Mouse (Mus musculus) heart, embryonic 13.5 days (tissue): Measurements from ENCODE around the gene Rfx7. TPM values are rescaled to one million over a fixed set of nuclear protein-coding genes. Genes with fewer than 3 reads are reported as not detected.

Source experiments
- ATAC-seq: fragments of 200-750 bp; cut with Nextera tagmentation; 2 replicates; pipeline ENCODE4 v1.8.0; 2017; ENCODE audit warnings: moderate TSS enrichment; ENCODE audit not compliant: insufficient number of reproducible peaks, low FRiP score, low TSS enrichment; ENCODE audit errors: extremely low read depth
- H3K27ac ChIP-seq: fragments of 300-500 bp; sonication (generic); replicated peaks from 2 replicates; pipeline ENCODE4 v1.5.1; 2015; ENCODE audit warnings: moderate library complexity, mild to moderate bottlenecking, inconsistent platforms
- H3K27me3 ChIP-seq: fragments of 300-500 bp; sonication (generic); replicated peaks from 2 replicates; pipeline ENCODE4 v1.6.1; 2015; ENCODE audit warnings: mild to moderate bottlenecking, inconsistent platforms
- H3K36me3 ChIP-seq: fragments of 300-500 bp; sonication (generic); 2 replicates; pipeline ENCODE4 v1.6.1; 2015; ENCODE audit warnings: mild to moderate bottlenecking, inconsistent platforms
- H3K4me1 ChIP-seq: fragments of 300-500 bp; sonication (generic); 2 replicates; pipeline ENCODE4 v1.6.1; 2015; ENCODE audit warnings: inconsistent platforms
- H3K4me2 ChIP-seq: fragments of 300-500 bp; sonication (generic); 2 replicates; pipeline ENCODE4 v1.6.1; 2015; ENCODE audit warnings: inconsistent platforms, mild to moderate bottlenecking, moderate library complexity
- H3K4me3 ChIP-seq: fragments of 300-500 bp; sonication (generic); 2 replicates; pipeline ENCODE4 v1.5.1; 2015; ENCODE audit warnings: moderate library complexity, mild to moderate bottlenecking, inconsistent platforms
- H3K9ac ChIP-seq: fragments of 300-500 bp; sonication (generic); 2 replicates; pipeline ENCODE4 v1.6.1; 2015; ENCODE audit warnings: inconsistent platforms, mild to moderate bottlenecking, moderate library complexity
- H3K9me3 ChIP-seq: fragments of 300-500 bp; sonication (generic); 2 replicates; pipeline ENCODE4 v1.6.1; 2016; ENCODE audit warnings: inconsistent platforms
- WGBS: fragments of 180-500 bp; shearing (Covaris S2); methylation state at CpG from one replicate; pipeline ENCODE4 v1.1.7; 2015; ENCODE audit warnings: mixed read lengths; 5-methylcytosine and 5-hydroxymethylcytosine counted together
- polyA plus RNA-seq: library from polyadenylated mRNA; unstranded; fragments of >200 nt; fragmentation: Nextera tagmentation; extraction: Ambion mirVana; gene quantifications from 2 replicates; pipeline ENCODE4 v1.2.1, GENCODE M21; 2015

Gene Rfx7
- polyA plus RNA-seq = 6.1 TPM in 2 replicates

DNA sequence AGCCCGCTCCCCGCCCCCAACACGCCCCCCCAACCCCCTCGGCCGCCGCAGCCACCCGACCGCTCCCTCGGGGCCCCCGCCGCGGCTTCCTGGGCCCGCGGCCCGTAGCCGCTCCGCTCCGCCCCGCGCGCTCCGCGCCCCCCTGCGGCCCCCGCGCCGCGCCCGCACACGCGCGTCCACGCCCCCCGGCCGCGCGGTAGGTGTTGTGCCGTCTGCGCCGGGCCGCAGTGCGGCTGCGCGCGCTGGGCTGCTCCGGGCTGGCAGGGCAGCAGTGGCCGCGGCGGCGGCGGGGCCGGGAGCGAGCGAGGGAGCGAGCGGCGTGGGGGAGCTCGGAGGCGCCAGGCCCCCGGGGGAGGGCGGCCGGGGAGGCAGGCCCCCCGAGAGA is at the start of gene Rfx7:
TSS of gene Rfx7 (plus strand) at position 245 of the 385 bp plus-strand sequence.
- H3K36me3 ChIP-seq = no peaks in the 10 kb centered on the region
- under 1% methylated on average over 49 of the region's 63 CpGs for WGBS
- peak within 1 kb of the TSS; percentile 75 for H3K4me2 ChIP-seq
- peaks cover 19% of the 10 kb centered on the region for H3K4me1 ChIP-seq
- H3K9me3 ChIP-seq = no peaks in the 10 kb centered on the region
- no peaks in the 10 kb centered on the region for H3K27me3 ChIP-seq
- peak; percentile 83 for ATAC-seq
- H3K4me3 ChIP-seq = peak within 1 kb of the TSS; percentile 96
- peak within 1 kb of the TSS; percentile 99 for H3K9ac ChIP-seq
- H3K27ac ChIP-seq = peak within 1 kb of the TSS; percentile 99

DNA sequence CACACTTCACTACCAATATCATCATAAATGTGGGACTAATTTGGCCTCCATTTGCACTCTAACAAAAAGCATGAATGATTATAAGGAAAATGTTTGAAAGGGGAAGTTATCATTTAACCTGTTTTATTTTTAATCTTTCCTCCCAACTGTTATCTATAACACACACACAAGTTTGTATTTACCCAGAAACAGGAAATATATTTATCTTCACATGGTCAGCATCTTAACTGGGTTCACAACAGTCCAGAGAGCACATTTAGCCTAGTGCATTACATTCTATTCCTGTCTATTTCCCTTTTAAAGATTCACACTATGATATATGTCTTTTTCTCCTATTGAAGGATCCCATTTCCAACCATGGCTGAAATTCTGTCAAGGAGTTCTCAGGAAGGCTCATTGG is 43.5 kb upstream of the Rfx7 start:
- Histone ChIP-seq H3K4me3 (no peak overlapping the region), H3K9me3 (no peaks in the 10 kb centered on the region), H3K4me2 (no peak overlapping the region), H3K4me1 (peaks cover 22% of the 10 kb centered on the region), H3K9ac (no peak overlapping the region), H3K27ac (no peak overlapping the region), H3K36me3 (peaks cover 20% of the 10 kb centered on the region), H3K27me3 (no peaks in the 10 kb centered on the region)
- no peak for ATAC-seq

DNA sequence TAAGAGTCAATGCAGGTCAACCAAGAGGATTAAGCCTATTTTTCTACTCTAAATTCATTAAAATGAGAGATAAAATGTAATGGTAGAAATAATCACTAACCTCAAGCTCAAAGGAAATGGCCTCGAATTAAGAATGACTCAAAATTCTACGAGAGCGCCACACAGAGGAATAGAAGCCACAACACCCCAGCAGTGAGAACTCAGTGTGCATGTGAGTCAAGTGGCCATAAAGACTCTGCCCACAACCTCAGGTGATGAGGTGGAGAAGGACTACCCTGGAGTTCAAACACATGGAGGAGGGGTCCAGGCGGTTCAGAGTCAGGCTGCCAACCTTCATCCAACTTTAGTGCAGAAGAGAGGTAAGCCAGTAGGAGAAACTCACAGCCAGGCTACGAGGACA is 42.9 kb upstream of the Rfx7 start:
- Histone ChIP-seq H3K4me3 (no peak overlapping the region), H3K9ac (no peak overlapping the region), H3K27me3 (no peaks in the 10 kb centered on the region), H3K4me1 (peaks cover 22% of the 10 kb centered on the region), H3K36me3 (peaks cover 20% of the 10 kb centered on the region), H3K27ac (no peak overlapping the region), H3K9me3 (no peaks in the 10 kb centered on the region), H3K4me2 (no peak overlapping the region)
- ATAC-seq = no peak
- 88% methylated on average over 5 of the region's 5 CpGs for WGBS

DNA sequence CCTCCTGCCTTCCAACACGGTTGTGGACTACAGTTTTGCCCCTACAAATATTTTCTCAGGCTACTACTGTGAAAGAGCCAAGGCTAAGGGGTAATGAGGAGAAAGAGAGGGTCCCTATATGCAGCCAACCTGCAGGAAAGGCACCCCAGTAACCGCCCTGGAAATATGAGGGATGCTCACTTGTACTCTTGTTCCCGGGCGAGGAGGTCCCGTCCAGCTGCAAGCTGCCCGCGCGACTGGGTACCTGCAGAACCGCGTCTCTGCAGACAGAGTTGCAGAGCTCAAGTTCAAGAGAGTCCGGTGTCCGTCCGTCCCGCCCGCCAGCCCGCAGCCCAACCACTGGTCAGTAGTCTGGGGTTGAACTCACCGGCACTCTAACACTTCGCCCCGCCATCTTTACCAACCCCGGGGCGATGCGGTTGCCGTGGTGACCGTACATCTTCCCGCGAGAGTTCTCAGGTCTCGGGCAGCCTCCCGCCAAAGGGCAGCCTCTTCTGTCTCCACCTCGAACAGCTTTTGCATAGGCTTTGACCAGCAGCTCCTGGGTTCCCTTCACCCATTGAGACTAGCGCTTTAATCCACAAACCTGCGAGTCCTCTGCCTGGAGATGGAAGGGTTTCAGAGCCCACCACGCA is 40.4 kb upstream of the Rfx7 start:
- no peaks in the 10 kb centered on the region for H3K9me3 ChIP-seq
- peak overlapping the region; percentile 79 for H3K4me3 ChIP-seq
- H3K36me3 ChIP-seq = peaks cover 10% of the 10 kb centered on the region
- under 1% methylated on average over 32 of the region's 32 CpGs for WGBS
- peak; percentile 88; the same call in 1 of the 2 replicates for ATAC-seq
- peak overlapping the region; percentile 81 for H3K4me2 ChIP-seq
- H3K27me3 ChIP-seq = no peaks in the 10 kb centered on the region
- H3K9ac ChIP-seq = peak overlapping the region; percentile 83
- H3K4me1 ChIP-seq = peaks cover 21% of the 10 kb centered on the region
- peak overlapping the region; percentile 94 for H3K27ac ChIP-seq

DNA sequence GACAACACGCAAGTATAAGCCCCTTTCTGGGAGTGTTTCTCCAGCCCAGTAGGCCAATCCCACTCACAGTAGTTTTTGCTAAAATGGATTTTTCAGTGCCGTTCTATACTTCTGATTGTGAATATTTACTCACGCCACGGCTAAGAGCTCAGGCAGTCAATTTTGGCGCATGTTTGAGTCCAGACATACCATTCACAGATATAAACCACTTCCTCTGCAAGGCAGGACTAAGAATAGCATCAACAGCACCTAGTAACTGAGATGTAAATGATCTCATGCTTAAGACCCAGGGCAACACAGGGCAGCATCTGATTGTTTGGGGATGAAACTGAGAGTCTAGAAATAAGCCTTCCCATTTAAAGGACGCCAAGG is 39.9 kb upstream of the Rfx7 start, which contains the start of gene Tex9:
TSS of gene Tex9 (minus strand) at position 19 of the 372 bp plus-strand sequence.
- peak within 1 kb of the TSS; percentile 94 for H3K27ac ChIP-seq
- ATAC-seq = no peak
- peaks cover 5% of the 10 kb centered on the region; the same call in 1 of the 2 replicates for H3K36me3 ChIP-seq
- H3K9me3 ChIP-seq = no peaks in the 10 kb centered on the region
- no peaks in the 10 kb centered on the region for H3K27me3 ChIP-seq
- WGBS = 4% methylated on average over 6 of the region's 6 CpGs
- peak within 1 kb of the TSS; percentile 81 for H3K4me2 ChIP-seq
- peak within 1 kb of the TSS; percentile 79 for H3K4me3 ChIP-seq
- H3K4me1 ChIP-seq = peaks cover 17% of the 10 kb centered on the region
- H3K9ac ChIP-seq = peak within 1 kb of the TSS; percentile 83

DNA sequence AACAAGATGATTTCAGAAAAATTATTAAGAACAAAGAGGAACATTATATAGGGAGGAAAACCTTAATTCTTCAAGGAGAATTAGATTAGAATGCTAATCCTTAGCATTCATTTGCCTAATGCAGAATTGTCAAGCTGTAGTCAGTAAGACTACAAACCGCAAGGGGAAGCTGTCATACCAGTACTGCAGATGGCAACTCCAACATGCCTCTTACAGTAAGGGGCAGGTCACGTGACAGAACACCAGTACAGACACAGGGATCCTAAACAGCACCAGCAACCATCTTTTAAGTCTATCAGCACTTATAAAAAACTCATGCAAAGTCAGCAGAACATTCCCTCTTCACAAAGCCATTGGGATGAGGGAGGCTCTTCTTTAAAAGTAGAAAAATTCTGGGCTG is 38.6 kb upstream of the Rfx7 start:
- Histone ChIP-seq H3K4me1 (peaks cover 17% of the 10 kb centered on the region), H3K27ac (no peak overlapping the region), H3K9me3 (no peaks in the 10 kb centered on the region), H3K4me2 (no peak overlapping the region), H3K4me3 (no peak overlapping the region), H3K36me3 (no peaks in the 10 kb centered on the region), H3K9ac (no peak overlapping the region), H3K27me3 (no peaks in the 10 kb centered on the region)
- no peak for ATAC-seq
- WGBS = 86% methylated on average over 2 of the region's 2 CpGs

DNA sequence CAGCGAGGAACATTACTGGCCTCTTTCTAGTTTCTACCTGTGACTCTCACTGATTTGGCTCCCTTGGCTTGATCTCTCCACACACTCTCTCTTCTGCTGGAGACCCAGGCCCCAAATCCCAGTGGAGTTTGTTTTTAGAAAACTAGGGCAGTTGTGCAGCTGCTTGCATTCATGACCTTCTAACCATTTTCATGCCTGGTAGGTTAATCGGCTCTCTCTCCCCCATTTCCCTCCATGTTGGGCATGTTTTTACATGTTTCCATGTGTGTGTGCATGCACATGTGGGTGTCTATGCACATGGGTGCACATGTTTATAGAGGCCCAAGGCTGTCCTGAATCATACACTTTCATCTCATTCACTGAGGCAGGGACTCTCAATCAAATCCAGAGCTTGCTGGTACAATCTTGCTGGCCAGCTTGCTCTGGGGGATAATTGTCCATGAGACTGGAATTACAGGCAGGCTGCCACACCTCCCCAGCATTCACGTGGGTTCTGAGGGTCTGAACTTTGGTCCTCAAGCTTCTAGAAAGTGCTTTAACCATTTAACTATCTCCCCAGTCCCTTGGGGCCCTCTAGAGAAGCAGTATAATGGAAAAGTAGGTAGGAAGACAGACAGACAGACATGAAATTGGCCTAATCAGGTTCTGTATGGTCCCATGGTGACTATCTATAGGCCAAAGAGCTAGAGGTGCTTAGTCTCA is 37.9 kb upstream of the Rfx7 start:
- no peaks in the 10 kb centered on the region for H3K27me3 ChIP-seq
- H3K4me3 ChIP-seq = no peak overlapping the region
- H3K9ac ChIP-seq = no peak overlapping the region
- H3K4me1 ChIP-seq = peaks cover 17% of the 10 kb centered on the region
- WGBS = 80% methylated on average over 3 of the region's 3 CpGs
- no peak overlapping the region for H3K4me2 ChIP-seq
- no peak overlapping the region for H3K27ac ChIP-seq
- no peaks in the 10 kb centered on the region for H3K9me3 ChIP-seq
- H3K36me3 ChIP-seq = no peaks in the 10 kb centered on the region
- ATAC-seq = no peak

DNA sequence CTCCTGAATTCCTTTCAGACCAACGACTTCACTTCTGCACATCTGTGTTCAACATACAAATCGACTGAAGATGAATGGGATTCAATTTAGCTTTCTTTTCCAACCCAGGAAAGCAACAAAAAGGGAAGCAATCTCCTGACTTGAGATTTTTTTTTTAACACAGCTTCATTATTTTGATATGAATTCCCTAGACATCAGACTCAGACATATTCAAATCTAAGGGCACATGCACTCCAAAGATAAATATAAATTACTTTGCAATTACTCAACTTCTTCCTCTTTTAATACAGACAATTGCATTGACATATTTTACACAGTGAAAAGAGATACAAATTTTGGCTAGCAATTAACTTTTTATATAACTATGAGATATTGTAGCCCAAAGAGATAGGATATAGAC is 35.3 kb upstream of the Rfx7 start:
- Histone ChIP-seq H3K9me3 (no peaks in the 10 kb centered on the region), H3K27me3 (no peaks in the 10 kb centered on the region), H3K4me2 (no peak overlapping the region), H3K27ac (no peak overlapping the region), H3K36me3 (no peaks in the 10 kb centered on the region), H3K4me1 (peaks cover 8% of the 10 kb centered on the region; the same call in 1 of the 2 replicates), H3K9ac (no peak overlapping the region), H3K4me3 (no peak overlapping the region)
- WGBS = 59% methylated on average over 2 of the region's 2 CpGs
- no peak for ATAC-seq

DNA sequence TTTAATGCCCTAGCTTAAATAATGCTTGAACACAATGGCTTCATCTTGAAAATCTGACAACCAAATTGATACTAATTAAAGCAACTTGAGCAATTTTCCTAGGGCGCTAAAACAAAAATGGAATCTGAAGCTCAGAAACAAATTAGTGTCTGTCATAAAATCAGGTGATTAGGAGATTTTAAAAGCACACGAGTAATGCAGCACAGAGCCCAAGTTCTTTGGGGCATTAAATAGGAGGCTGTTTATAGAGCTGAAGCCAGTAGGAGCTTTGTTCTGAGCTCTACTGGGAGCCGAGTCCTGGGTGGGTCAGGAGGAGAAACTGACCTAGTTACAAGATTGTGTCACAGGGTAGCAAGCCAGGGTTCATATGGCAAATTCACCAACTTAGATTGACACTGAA is 34.9 kb upstream of the Rfx7 start:
- no peaks in the 10 kb centered on the region for H3K27me3 ChIP-seq
- peaks cover 6% of the 10 kb centered on the region; the same call in 1 of the 2 replicates for H3K4me1 ChIP-seq
- H3K4me2 ChIP-seq = no peak overlapping the region
- WGBS = 67% methylated on average over 3 of the region's 3 CpGs
- H3K9ac ChIP-seq = no peak overlapping the region
- no peak overlapping the region for H3K27ac ChIP-seq
- H3K36me3 ChIP-seq = no peaks in the 10 kb centered on the region
- no peak overlapping the region for H3K4me3 ChIP-seq
- no peak for ATAC-seq
- H3K9me3 ChIP-seq = no peaks in the 10 kb centered on the region

DNA sequence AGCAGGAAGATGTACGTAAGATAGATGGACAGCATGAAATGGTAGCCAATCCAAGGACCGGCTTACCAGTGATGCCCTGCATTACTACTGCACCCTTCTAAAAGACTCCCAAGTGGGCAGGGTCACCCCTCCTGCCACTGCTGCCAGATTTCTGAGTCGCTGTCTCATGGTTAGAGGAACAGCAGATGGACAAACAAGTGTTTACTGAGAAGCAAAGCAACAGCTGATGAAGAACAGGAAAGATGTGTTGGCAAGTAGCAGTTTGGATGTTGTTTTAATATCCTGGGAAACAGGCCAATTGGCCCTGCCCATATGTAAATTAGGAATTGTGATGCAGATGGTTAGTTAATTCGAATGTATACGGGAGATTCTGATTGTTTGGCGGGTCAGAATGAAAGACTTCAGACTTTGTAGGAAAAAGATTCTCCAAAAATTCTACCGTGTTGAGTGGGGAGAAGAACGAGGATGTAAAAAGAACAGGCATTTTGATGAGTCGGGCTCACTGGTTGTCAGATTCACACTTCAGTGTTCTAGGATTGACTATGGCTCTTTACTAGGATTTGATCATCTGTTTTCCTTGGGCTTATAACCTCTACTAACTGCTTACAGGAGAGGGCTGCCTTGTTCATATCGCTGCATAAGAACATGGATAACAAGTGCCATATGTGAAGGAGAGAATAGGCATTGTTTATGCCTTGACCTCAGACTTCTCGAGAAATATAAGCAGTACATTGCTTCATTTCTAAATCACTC is 19.6 kb upstream of the Rfx7 start:
- Histone ChIP-seq H3K4me2 (no peak overlapping the region), H3K9me3 (no peaks in the 10 kb centered on the region), H3K9ac (no peak overlapping the region), H3K27me3 (0 out of 2 replicates have a peak, but pooled peaks cover under 1% of the 10 kb centered on the region), H3K4me1 (no peaks in the 10 kb centered on the region), H3K36me3 (no peaks in the 10 kb centered on the region), H3K27ac (no peak overlapping the region), H3K4me3 (no peak overlapping the region)
- ATAC-seq = no peak
- WGBS = 56% methylated on average over 11 of the region's 11 CpGs

DNA sequence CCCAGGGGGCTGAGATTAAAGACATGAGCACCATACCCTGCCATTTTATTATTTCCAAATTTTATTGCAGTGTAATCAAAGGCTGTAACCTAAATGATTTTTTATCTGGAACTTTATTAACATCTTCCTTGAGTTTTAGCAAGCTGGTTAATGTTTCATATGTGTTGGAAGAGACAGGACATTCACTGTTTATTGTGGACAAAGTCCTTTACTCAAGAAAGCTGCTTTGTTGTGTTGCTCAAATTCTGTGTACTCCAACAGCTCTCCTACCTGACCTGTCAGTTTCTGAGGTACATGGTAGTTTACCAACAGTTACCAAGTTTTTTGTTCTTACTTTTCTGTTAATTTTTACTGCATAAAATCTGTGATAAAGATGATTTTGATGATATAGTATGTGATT is 16.7 kb upstream of the Rfx7 start:
- H3K36me3 ChIP-seq = no peaks in the 10 kb centered on the region
- H3K4me3 ChIP-seq = no peak overlapping the region
- H3K4me1 ChIP-seq = no peaks in the 10 kb centered on the region
- H3K27me3 ChIP-seq = 0 out of 2 replicates have a peak, but pooled peaks cover 3% of the 10 kb centered on the region
- no peak overlapping the region for H3K9ac ChIP-seq
- H3K27ac ChIP-seq = no peak overlapping the region
- no peak overlapping the region for H3K4me2 ChIP-seq
- no peaks in the 10 kb centered on the region for H3K9me3 ChIP-seq
- ATAC-seq = no peak
